Mouse (Mus musculus) T-cell, adult 2 months (primary cell): ENCODE data around the gene Cenpf.
A peak's percentile ranks its signal among the peaks of the same experiment; 100 is the strongest.

Source experiments
- DNase-seq: peaks from one replicate; pipeline ENCODE4 v3.0.0; 2022; ENCODE audit warnings: low spot score

The Cenpf gene

DNA sequence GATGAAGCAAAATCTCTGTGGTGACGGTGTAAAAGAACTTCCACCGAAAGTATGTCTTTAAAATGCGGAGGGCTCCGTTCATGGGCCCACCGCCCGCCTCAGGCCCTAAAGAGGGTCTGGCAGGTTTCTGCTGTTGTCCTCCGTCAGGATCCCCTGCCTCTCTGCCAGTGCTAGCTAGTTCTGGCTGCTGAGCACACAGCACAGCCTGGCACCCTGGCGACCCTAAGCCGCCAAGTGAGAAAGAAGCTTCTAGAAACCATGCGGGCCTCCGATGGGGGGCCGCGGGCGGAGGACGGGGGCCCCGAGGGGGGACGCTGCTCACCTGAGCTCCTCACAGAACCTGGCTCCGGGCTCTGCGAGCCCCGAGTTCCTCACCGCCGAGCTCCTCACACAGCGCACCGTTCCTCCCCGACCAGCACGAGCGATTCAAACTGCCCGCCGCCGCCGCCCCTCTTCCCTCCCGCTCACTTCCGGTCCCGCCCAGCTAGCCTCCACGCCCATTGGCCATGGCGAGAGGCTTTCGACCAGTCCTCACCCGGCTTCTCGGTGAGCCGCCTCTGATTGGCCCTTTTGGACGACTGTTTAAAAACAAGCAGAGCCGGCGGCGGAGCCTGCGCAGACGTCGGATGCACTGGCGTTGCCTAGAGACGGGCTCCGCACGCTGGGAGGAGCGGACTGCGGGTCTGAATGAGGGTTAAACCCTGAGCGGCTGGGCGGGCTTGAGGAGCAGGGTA is at the start of gene Cenpf:
Gene Cenpf, minus strand, starts transcription at position 433 of the 734 bp plus-strand sequence.
- peak; percentile 98 for DNase-seq

DNA sequence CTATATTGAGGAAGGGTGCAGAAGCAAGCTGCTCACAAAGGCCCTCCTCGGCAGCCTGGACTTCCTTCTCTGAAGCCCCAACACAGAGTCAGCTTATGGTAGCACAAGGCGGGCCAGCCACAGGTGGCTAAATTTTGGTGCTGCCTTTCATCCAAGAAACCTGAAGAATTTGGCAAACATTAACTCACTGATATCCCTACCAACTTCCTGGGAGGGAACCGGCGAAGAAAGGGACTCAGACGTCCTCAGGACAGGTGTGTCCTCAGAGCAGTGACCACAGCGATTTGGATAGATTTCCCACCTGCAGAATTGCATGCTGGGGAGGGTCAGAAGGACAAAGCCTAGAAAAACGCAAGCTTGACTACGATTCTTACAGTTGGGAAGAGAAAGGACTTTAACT is 44.3 kb upstream of the Cenpf start:
- no peak for DNase-seq

DNA sequence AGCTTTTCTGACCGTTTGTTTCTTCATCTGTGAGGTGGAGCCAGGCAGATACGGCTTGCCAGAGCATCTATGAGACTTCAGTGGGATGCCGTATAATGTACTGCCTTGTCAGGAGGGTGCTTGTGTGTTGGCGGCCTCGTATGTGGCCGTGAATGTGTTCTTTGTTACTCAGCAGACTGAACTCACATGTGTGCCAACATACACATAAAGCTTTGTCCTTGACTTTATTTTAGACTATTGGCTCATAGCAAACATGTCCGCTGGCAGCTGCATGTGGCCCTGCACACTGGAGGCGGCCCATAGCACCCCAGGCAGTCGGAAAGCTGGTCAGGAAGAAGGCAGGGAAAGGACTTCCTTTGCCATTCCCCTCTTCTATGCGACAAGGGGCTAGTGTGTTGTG is 43.8 kb upstream of the Cenpf start:
- no peak for DNase-seq

- no peak for DNase-seq
Observed at GRCm38 (mm10) chr1:189729141-189729815, 41.4 kb upstream of the Cenpf start.

DNA sequence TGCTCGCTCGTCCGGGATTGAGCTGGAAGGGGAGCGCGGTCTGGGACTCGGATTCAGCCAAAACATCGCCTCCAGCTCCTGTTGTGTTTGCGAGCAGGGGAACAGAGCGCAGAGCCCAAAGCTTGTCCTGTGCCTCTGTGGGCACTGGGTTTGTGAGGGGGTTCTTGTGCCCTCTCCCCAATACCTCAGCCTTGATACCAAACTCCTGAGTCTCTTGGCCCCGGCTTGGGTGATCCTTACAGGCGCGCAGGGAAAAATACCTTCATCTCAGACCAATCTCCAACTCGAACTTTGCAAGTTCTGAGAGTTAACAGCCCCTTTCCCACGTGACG is 40.9 kb upstream of the Cenpf start:
- DNase-seq, result no peak

DNA sequence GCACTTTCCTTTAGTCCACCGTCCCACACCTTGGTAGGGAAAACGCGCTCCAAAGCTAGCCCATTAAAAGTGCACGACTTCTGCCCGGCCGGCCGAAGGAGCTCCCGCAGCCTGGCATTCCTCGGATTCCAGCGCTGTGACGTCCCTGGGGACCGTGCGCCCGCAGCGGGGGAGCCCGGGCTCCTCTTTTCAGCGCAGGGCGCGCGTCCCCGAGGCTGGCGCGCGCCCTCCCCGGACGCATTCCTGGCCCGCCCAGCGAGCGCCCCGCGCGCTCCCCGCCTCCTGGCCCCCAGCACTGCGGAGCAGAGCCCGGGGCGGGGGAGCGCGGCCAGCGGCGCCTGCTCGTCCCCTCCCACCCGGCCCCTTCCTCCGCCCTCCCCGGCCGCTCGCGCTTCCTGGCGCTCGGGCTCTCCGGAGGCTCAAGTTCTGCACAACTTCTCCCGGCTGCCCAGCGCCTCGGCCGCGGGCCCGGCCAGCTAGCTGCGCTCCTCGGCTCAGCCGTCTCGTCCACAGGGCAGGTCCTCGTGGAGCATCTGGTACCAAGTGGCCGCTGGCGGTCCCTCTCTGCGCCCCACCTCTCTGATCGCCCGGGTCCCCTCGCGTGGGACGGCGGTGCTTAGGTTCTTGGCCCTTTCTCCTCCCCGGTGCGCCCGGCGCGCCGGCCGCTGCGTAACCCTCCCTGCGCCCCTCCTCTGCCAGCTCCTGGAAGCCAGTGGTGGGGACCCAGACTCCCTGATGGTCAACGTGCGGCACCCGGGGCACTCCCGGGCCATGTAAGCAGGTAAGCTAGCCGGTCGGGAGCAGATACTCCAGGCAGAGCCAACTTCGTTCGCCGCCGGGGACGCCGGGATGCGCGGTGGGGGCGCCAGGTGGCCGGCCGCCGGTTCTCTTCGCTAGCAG is 40.2 kb upstream of the Cenpf start, which contains the start of gene Ptpn14:
Gene Ptpn14, plus strand, starts transcription at position 385 of the 900 bp plus-strand sequence.
- DNase-seq, result no peak

DNA sequence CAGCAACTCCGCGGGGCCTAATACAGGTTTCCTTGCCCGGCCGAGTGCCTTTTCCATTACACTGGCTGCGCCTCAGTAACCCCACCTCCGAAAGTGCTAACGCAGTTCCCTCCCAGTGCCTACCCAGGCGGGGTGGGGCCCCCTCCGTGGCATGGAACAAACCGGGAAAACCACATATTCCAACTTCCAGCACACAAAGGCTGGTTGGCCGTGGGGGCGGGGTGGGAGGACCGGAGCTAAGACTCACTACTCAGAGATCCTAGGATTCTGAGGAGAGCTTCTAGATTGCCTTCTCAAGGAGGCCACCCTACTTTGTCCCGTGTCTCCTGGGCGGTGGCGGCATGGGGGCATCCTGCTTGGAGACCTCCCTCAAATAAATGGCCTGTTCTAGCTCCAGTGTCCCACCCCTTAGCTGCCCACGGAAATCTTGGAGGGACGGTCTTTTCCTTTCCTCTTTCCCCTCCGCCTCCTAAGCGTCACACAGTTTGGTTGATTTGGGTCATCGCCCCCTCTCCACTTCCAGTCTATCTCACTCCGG is 39.5 kb upstream of the Cenpf start:
- DNase-seq, result no peak

DNA sequence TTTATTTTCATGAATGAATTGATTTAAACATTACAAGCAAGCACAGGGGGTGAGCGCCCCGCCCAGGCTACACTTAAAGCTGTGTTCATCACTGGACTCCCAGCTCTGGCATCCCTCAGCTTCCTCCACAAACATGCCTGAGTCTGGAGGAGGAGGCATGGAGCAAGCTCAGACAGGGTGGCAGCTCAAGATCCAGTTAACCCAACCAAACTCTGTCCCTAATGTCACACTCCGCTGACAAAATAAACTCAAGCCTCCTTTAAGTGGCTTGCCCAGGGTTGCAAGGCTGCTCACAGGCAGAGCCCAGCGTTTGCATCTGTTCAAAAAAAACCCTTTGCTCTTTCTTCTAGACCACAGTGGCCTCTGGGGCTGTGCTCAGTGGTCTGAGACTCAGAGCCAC is 38.2 kb upstream of the Cenpf start:
- DNase-seq, result no peak

DNA sequence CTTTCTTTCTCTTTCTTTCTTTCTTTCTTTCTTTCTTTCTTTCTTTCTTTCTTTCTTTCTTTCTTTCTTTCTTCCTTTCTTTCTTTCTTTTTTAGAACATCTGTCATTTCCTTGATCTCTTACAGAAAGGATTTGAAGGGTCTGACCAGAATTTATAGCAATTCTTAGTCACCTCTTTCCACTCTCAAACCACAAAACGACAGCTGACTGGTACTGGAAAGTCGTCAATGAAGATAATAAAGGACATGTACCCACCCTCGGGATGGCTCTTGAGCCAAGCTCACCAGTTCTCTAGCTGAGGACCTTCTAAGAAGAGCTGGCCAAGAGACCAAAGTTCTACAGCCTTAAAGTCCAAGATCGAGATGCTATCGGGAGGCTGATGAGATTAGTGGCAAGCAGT is 30.7 kb upstream of the Cenpf start:
- DNase-seq, result no peak

- DNase-seq, result no peak
Observed at GRCm38 (mm10) chr1:189717546-189717945, 29.7 kb upstream of the Cenpf start.

DNA sequence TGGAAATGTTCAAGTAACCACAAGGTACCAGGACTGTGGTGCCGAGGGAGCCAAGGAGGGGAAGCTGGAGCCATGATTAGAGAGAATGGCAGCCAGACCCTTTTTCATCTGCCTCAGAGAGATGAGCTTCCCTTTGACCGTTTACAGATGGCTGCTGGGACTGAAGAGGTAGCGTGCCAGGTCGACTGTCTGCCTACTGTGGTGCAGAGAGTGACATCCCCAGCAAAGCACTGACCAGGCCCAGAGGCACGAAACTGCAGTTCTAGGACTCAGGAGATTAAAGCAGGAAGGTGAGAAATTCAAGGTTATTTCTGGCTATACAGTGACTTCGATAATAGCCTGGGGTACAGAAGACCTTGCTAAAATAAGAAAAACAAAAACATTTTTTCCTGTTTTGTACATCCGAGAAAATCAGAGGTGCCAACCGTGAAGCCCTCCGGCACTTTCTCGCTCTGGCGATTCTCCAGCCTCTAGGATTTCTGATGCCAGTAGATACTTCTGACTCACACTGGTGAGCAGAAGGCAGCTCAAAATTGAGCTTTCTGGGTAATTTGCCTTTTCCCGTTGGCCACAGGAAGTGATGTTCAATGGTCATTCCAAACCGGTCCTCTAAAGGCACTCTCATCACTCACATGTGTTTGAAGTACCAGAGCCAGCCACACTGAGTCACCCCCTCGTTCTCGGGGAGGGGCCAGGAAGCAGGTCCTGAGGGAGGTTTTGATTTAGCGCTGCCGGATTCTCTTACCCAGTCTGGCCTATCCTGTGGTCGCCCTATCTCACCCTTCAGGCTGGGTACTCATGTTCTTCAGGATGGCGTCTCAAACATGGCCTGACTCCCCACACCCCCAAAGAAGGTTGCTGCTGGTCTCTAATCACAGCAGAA is 28.3 kb upstream of the Cenpf start:
- DNase-seq, result no peak

DNA sequence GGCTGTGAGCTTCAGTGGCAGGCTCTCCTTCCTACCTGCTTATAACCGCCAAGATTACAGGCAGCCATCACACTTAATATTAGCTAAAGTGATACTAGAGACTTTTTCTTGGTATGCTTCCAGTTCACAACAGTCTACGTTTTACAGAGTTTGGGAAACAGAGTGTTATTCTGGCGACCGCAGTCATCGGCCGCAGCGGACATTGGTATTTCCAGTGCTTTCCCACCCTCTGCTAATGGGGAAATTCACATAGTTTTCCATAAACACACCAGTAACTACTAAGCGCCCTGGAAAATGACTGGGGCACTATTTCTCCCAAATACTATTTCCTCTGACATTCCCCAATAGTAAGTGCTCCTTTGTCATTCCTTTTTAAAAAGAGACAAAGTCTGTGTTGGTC is 21.1 kb upstream of the Cenpf start:
- DNase-seq, result no peak

DNA sequence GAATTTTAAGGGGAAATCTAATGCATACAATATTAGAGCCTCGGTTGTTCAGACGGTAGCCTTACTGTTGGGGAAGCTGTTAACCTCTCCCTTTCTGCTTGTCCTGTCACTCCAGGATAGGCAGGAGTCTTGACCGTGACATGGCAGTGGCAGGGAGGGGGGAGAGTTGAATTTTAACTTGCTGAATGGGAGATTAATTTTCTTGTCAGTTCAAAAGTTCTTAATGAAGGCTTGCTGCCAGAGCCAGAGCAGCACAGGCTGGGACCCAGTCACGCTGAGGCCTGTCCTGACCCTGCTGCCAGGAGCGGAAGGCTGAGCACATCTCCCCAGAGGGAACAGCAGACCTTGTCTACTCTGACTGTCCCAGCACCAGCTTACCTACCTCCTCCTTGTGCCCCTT is 19.5 kb upstream of the Cenpf start:
- no peak for DNase-seq

DNA sequence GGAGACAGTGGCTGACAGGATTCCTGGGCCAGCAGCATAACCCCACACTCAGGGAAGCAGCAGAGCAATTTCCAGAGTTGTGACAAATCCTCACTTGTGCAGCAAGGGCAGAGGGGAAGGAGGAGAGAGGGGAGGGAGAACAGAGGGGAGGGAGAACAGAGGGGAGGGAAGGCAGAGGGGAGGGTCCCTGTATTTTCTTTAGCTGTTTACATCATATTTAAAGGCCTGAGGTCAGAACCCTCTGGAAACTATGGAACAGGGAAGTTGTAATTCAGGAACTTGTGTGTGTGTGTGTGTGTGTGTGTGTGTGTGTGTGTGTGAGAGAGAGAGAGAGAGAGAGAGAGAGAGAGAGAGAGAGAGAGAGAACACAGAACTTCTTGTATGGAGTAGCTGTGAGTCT is 19.1 kb upstream of the Cenpf start:
- DNase-seq, result no peak

DNA sequence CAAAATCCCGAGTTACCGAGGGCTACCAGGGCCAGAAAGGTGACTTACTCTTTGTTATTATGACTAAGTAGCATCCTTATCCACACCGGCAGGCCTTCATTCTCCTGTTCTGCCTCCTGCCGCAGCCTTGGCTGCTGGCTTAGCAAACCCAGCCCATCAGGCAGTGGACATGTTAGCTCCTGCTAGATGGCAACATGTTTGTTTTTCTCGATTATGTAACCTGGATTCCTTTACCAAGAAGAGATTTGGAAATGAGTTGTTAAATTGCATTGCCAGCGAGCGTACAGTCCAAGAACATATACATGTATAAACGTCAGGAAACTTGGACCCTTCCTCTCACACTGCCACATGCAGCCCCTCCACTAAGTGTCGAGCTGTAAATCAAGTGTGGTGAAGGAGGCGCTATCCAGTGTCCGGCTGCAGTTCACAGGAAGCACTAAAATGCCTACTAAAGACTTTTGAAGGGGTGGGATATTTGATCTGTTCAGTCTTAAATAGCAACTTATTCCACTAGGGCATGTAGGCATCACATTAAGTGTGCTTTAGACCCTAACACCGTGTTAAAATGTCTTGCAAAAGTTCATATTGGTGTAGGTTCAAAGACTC is 18.3 kb upstream of the Cenpf start:
- no peak for DNase-seq

- DNase-seq, result no peak
Observed at GRCm38 (mm10) chr1:189703591-189703990, 15.7 kb upstream of the Cenpf start.

DNA sequence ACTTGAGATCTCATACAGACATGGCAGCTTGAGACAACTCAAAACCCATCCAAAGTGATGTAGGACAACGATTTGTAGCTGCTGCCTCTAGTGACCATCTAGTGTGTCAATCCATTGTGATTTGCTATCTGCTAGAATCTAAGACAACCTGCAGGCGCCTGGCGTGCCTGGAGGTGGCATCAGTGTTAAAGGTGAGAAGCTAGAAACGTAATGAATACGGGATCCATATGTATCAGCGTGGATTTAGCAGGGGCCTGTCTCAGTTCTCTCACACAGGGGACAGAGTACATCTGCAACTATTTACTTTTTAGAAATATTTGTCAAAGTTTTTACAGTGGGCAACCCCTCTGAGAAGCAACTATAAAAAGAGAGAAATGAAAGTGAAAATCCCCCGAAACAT is 15.3 kb upstream of the Cenpf start:
- peak; percentile 6 for DNase-seq

DNA sequence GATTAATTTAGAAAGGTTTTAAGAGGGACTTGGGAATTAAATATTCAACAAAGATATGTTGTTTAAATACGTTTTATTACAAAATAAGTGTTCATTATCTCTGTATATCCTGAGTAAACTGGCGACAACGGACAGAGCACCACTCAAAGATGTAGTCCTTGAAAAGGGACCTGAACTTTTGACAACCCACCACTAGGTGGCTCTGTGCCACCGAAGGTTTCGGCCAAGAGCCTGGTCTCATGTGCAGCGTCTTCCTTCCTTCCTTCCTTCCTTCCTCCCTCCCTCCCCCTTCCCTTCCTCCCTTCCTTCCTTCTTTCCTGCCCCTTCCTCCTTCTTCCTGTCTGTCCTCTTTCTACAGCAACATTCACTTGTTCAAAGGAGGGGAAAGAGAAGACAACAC is 13.1 kb upstream of the Cenpf start:
- peak; percentile 39 for DNase-seq

- no peak for DNase-seq
Observed at GRCm38 (mm10) chr1:189700186-189700585, 12.3 kb upstream of the Cenpf start.

GRCm38 (mm10) chr1:189698416-189698815 is 10.5 kb upstream of the Cenpf start:
- no peak for DNase-seq

DNA sequence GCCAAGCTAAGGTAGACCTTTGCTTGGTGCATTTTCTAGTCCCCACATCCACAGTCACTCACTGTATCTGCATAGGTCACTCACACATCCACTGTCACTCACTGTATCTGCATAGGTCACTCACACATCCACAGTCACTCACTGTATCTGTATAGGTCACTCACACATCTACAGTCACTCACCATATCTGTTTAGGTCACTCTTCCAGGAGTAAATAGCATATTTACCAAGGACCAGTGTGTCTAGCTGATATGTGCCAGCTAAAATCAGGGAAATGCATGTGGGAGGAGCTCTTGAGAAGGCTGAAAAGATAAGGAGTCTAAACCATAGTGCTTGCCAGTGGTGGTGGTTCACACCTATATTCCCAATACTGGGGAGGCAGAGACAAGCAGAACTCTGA is 7.4 kb upstream of the Cenpf start:
- no peak for DNase-seq
